Comparison of ENCODE assay signal across 8 mouse cellular contexts in the genomic region with DNA sequence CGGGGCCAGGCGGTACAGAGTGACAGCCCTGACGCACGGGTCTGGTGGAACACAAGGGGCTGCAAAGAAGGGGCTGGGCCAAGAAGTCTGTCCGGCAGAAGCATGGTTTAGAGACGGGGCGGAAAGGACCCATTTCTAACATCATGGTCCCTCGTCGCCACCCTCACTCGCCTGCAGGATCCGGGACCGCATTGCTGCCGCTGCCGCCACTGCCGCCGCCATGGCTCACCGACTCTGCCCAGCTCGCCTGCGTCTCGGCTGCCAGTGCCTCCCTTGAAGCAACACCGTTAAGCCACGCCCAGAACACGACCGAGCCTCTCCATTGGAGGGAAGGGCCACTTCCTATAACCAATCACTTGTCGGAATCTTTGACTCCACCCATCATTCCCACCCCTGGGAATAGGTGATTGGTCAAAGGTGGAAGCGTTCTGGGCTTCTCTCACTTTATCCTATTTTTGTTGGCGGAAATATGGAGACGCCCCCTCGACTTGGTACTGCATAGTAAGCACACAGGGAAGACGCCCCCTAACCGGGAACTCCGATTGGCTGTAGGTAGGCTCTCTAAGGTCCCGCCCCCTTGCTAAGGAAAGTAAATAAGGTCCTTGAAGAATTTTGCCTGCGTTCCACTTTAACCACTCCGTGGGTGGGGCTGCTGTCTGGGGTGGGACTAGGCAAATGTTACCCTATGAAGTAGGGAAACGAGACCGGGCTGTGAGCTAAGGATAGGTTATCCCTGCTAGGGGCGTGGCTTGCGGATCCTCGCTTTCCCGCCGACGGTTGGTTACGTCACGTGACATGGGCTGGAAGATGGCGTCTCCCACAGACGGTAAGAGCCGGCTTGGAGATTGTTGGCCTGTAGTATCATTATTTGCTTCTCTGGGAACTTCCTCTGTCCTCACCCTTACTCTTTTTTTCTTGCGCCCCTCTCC. TPM values are rescaled to one million over a fixed set of nuclear protein-coding genes. Genes with fewer than 3 reads are reported as not detected.
DNase-seq lines count a peak whose midpoint lies in the region; ATAC-seq and TF ChIP-seq lines count a peak whose summit lies in the region.

A gene (minus strand): TSS at position 287 of the 929 bp plus-strand sequence.
A gene (plus strand): TSS at position 705 of the 929 bp plus-strand sequence.

- H3K9ac ChIP-seq in heart, embryonic 15.5 days = peak within 1 kb of the TSS; percentile 81
- peak within 1 kb of the TSS; percentile 92 for H3K9ac ChIP-seq in liver, embryonic 14.5 days (replicated peaks)
- H3K9ac ChIP-seq in neural tube, embryonic 11.5 days (ENCODE audit: low read length) = peak within 1 kb of the TSS; percentile 51
- peak within 1 kb of the TSS; percentile 66 for H3K9ac ChIP-seq in stomach, postnatal 0 days (ENCODE audit: low read length)

- peak within 1 kb of the TSS; percentile 87 for H3K27ac ChIP-seq in forebrain, embryonic 10.5 days
- H3K27ac ChIP-seq in heart, embryonic 15.5 days = peak within 1 kb of the TSS; percentile 95
- H3K27ac ChIP-seq in liver, embryonic 14.5 days = peak within 1 kb of the TSS; percentile 74
- H3K27ac ChIP-seq in neural tube, embryonic 11.5 days (ENCODE audit: low read depth, low read length) = no peak within 1 kb of the TSS
- peak within 1 kb of the TSS; percentile 87 for H3K27ac ChIP-seq in stomach, postnatal 0 days (replicated peaks)

- H3K36me3 ChIP-seq in forebrain, embryonic 10.5 days (replicated peaks) = no peaks in the 10 kb centered on the region
- no peaks in the 10 kb centered on the region for H3K36me3 ChIP-seq in heart, embryonic 15.5 days
- no peaks in the 10 kb centered on the region for H3K36me3 ChIP-seq in liver, embryonic 14.5 days (replicated peaks; ENCODE audit: control insufficient read depth, insufficient read depth, low read depth)
- H3K36me3 ChIP-seq in neural tube, embryonic 11.5 days (ENCODE audit: control insufficient read depth, insufficient read depth, low read length) = no peaks in the 10 kb centered on the region
- no peaks in the 10 kb centered on the region for H3K36me3 ChIP-seq in stomach, postnatal 0 days (ENCODE audit: control insufficient read depth, insufficient read depth, low read length)

- H3K4me1 ChIP-seq in forebrain, embryonic 10.5 days = peaks cover 24% of the 10 kb centered on the region
- H3K4me1 ChIP-seq in heart, embryonic 15.5 days (replicated peaks) = peaks cover 26% of the 10 kb centered on the region
- peaks cover 20 to 21% of the 10 kb centered on the region in 2 experiments for H3K4me1 ChIP-seq in liver, embryonic 14.5 days (replicated peaks; ENCODE audit: control insufficient read depth in 2 of 2, insufficient read depth in 2 of 2, low read length in 1 of 2)
- peaks cover 3% of the 10 kb centered on the region for H3K4me1 ChIP-seq in neural tube, embryonic 11.5 days (ENCODE audit: control insufficient read depth, insufficient read depth, low read length)
- H3K4me1 ChIP-seq in stomach, postnatal 0 days (replicated peaks; ENCODE audit: control insufficient read depth, insufficient read depth) = no peaks in the 10 kb centered on the region

- no peak for TF ChIP-seq CTCF in liver, embryonic 14.5 days (IDR thresholded peaks at IDR 0.05; ENCODE audit: low read depth)
- TF ChIP-seq CTCF in stomach, postnatal 0 days (IDR thresholded peaks at IDR 0.05; ENCODE audit: low read depth) = no peak; the same call in 1 of the 2 replicates

- peak; percentile 97 for ATAC-seq in heart, embryonic 15.5 days (replicated peaks; ENCODE audit: insufficient number of reproducible peaks, insufficient read depth, low FRiP score, low read depth)
- ATAC-seq in liver, embryonic 14.5 days (ENCODE audit: insufficient read depth) = peak; percentile 95
- peak; percentile 98 for ATAC-seq in neural tube, embryonic 11.5 days (ENCODE audit: insufficient read depth, low FRiP score, low TSS enrichment)
- peak; percentile 99 for ATAC-seq in stomach, postnatal 0 days (ENCODE audit: low FRiP score, low TSS enrichment)

- no peaks in the 10 kb centered on the region for H3K9me3 ChIP-seq in forebrain, embryonic 10.5 days
- H3K9me3 ChIP-seq in heart, embryonic 15.5 days (replicated peaks) = no peaks in the 10 kb centered on the region
- H3K9me3 ChIP-seq in liver, embryonic 14.5 days (ENCODE audit: control insufficient read depth, low read length) = no peaks in the 10 kb centered on the region
- H3K9me3 ChIP-seq in neural tube, embryonic 11.5 days (ENCODE audit: control insufficient read depth, low read length) = no peaks in the 10 kb centered on the region
- no peaks in the 10 kb centered on the region for H3K9me3 ChIP-seq in stomach, postnatal 0 days (ENCODE audit: control insufficient read depth, low read length)

- DNase-seq in CD8-positive naive resting alpha-beta T cell, adult 2 months (ENCODE audit: low read depth in 2 of 2, low spot score in 2 of 2) = peak; percentile 93 to 94
- DNase-seq in c-Kit-positive CD71-negative TER-119-negative erythroid progenitor cells, embryonic 14.5 days (ENCODE audit: low read depth) = peak; percentile 99
- peak; percentile 95 for DNase-seq in forebrain, embryonic 10.5 days (ENCODE audit: extremely low spot score, low spot score)
- peak; percentile 99 for DNase-seq in kidney, postnatal 25 days
- DNase-seq in liver, embryonic 14.5 days (ENCODE audit: low read depth in 3 of 3, low spot score in 3 of 3) = peak; percentile 100
- DNase-seq in neural tube, embryonic 11.5 days (ENCODE audit: low spot score) = peak; percentile 95
- DNase-seq in stomach, postnatal 0 days (ENCODE audit: low spot score) = peak; percentile 97

- 0 out of 2 replicates have a peak, but pooled peaks cover 5% of the 10 kb centered on the region for H3K27me3 ChIP-seq in forebrain, embryonic 10.5 days (ENCODE audit: poor library complexity, severe bottlenecking)
- 0 out of 2 replicates have a peak, but pooled peaks cover 4% of the 10 kb centered on the region for H3K27me3 ChIP-seq in heart, embryonic 15.5 days
- H3K27me3 ChIP-seq in liver, embryonic 14.5 days (ENCODE audit: control insufficient read depth, insufficient read depth, low read length) = no peaks in the 10 kb centered on the region
- H3K27me3 ChIP-seq in neural tube, embryonic 11.5 days (ENCODE audit: control insufficient read depth, insufficient read depth, low read length) = no peaks in the 10 kb centered on the region
- H3K27me3 ChIP-seq in stomach, postnatal 0 days (ENCODE audit: control insufficient read depth, insufficient read depth, low read length) = no peaks in the 10 kb centered on the region

- under 1% methylated on average over 49 of the region's 49 CpGs for WGBS in forebrain, embryonic 10.5 days
- under 1% methylated on average over 49 of the region's 49 CpGs for WGBS in heart, embryonic 15.5 days
- WGBS in liver, embryonic 14.5 days (ENCODE audit: insufficient replicate concordance) = under 1% methylated on average over 49 of the region's 49 CpGs
- under 1% methylated on average over 49 of the region's 49 CpGs for WGBS in neural tube, embryonic 11.5 days
- WGBS in stomach, postnatal 0 days = under 1% methylated on average over 49 of the region's 49 CpGs

- peak within 1 kb of the TSS; percentile 91 for H3K4me2 ChIP-seq in heart, embryonic 15.5 days
- peak within 1 kb of the TSS; percentile 95 for H3K4me2 ChIP-seq in liver, embryonic 14.5 days (ENCODE audit: low read depth)
- peak within 1 kb of the TSS; percentile 88 for H3K4me2 ChIP-seq in neural tube, embryonic 11.5 days (ENCODE audit: low read depth)
- peak within 1 kb of the TSS; percentile 64 for H3K4me2 ChIP-seq in stomach, postnatal 0 days (replicated peaks; ENCODE audit: low read depth)

- peak within 1 kb of the TSS; percentile 74 for H3K4me3 ChIP-seq in forebrain, embryonic 10.5 days
- peak within 1 kb of the TSS; percentile 78 for H3K4me3 ChIP-seq in heart, embryonic 15.5 days
- peak within 1 kb of the TSS; percentile 92 for H3K4me3 ChIP-seq in liver, embryonic 14.5 days (ENCODE audit: insufficient read depth in 1 of 2, low read depth in 2 of 2, low read length in 2 of 2)
- H3K4me3 ChIP-seq in neural tube, embryonic 11.5 days (ENCODE audit: low read depth, low read length) = peak within 1 kb of the TSS; percentile 69
- peak within 1 kb of the TSS; percentile 54 for H3K4me3 ChIP-seq in stomach, postnatal 0 days (ENCODE audit: low read depth, low read length)

- TF ChIP-seq EP300 in liver, embryonic 14.5 days (IDR thresholded peaks at IDR 0.05; ENCODE audit: low read depth) = no peak; the same call in none of the 2 replicates
- no peak for TF ChIP-seq EP300 in stomach, postnatal 0 days (optimal IDR thresholded peaks at IDR 0.05)

RNA-seq across cellular contexts. Expression of the first gene that starts in this region (rescaled TPM):
- polyA plus RNA-seq in forebrain, embryonic 10.5 days (2016; fragmentation: Nextera tagmentation; extraction: Ambion mirVana) = 15.0 and 16.2 TPM in 2 replicates
- polyA plus RNA-seq in heart, embryonic 15.5 days (2015; fragmentation: Nextera tagmentation; extraction: Ambion mirVana) = 55.5 and 58.9 TPM in 2 replicates
- polyA plus RNA-seq in liver, embryonic 14.5 days (2012; rRNA removed) = 8.9 and 10.4 TPM in 2 replicates
- 24.9 and 26.3 TPM in 2 replicates for polyA plus RNA-seq in liver, embryonic 14.5 days (2014; fragmentation: Nextera tagmentation; extraction: Ambion mirVana)
- polyA plus RNA-seq in neural tube, embryonic 11.5 days (2014; fragmentation: Nextera tagmentation; extraction: Ambion mirVana) = 22.3 and 25.7 TPM in 2 replicates
- polyA plus RNA-seq in stomach, postnatal 0 days (2015; fragmentation: Nextera tagmentation; extraction: Ambion mirVana) = 43.4 and 52.1 TPM in 2 replicates

RNA-seq across cellular contexts. Expression of the second gene that starts in this region (rescaled TPM):
- 31.1 and 33.5 TPM in 2 replicates for polyA plus RNA-seq in forebrain, embryonic 10.5 days (2016; fragmentation: Nextera tagmentation; extraction: Ambion mirVana)
- 13.3 and 15.1 TPM in 2 replicates for polyA plus RNA-seq in heart, embryonic 15.5 days (2015; fragmentation: Nextera tagmentation; extraction: Ambion mirVana)
- 7.4 and 10.8 TPM in 2 replicates for polyA plus RNA-seq in liver, embryonic 14.5 days (2012; rRNA removed)
- polyA plus RNA-seq in liver, embryonic 14.5 days (2014; fragmentation: Nextera tagmentation; extraction: Ambion mirVana) = 10.4 and 12.1 TPM in 2 replicates
- 33.7 and 36.1 TPM in 2 replicates for polyA plus RNA-seq in neural tube, embryonic 11.5 days (2014; fragmentation: Nextera tagmentation; extraction: Ambion mirVana)
- polyA plus RNA-seq in stomach, postnatal 0 days (2015; fragmentation: Nextera tagmentation; extraction: Ambion mirVana) = 8.5 and 8.7 TPM in 2 replicates
